Mouse (Mus musculus) right cerebral cortex, adult 18-20 months (tissue): ENCODE data around the gene Akap7.
A peak's percentile ranks its signal among the peaks of the same experiment; 100 is the strongest.
"Not testable (repeated sequence)": the region's sequence is repeated elsewhere in the genome, so short reads cannot be mapped to it uniquely, and the experiment has no call there.

Experiments
- DNase-seq: peaks from one replicate; pipeline ENCODE4 v3.0.0; 2022; ENCODE audit warnings: mixed read lengths

Akap7 gene

GRCm38 (mm10) chr10:25184819-25185603 lies 122.7 kb downstream of the Akap7 start:
- no peak for DNase-seq

GRCm38 (mm10) chr10:25183271-25183670 lies 124.4 kb downstream of the Akap7 start:
- no peak for DNase-seq

GRCm38 (mm10) chr10:25179030-25179429 lies 128.6 kb downstream of the Akap7 start:
- no peak for DNase-seq

- no peak for DNase-seq
Measured at GRCm38 (mm10) chr10:25177270-25177669, 130.4 kb downstream of the Akap7 start.

GRCm38 (mm10) chr10:25174872-25175271 lies 132.8 kb downstream of the Akap7 start:
- no peak for DNase-seq

- DNase-seq, result no peak
Measured at GRCm38 (mm10) chr10:25167365-25168194, 140.1 kb downstream of the Akap7 start.

GRCm38 (mm10) chr10:25163510-25163909 lies 144.2 kb downstream of the Akap7 start:
- DNase-seq, result not testable (repeated sequence)

- no peak for DNase-seq
Measured at GRCm38 (mm10) chr10:25161701-25162100, 146.0 kb downstream of the Akap7 start.

- no peak for DNase-seq
Measured at GRCm38 (mm10) chr10:25158651-25159050, 149.0 kb downstream of the Akap7 start.

GRCm38 (mm10) chr10:25157339-25157738 lies 150.3 kb downstream of the Akap7 start:
- DNase-seq, result peak; percentile 24

- DNase-seq, result no peak
Measured at GRCm38 (mm10) chr10:25154225-25154624, 153.4 kb downstream of the Akap7 start.

- peak; percentile 37 for DNase-seq
Measured at GRCm38 (mm10) chr10:25151172-25151800, 156.4 kb downstream of the Akap7 start.

- DNase-seq, result peak; percentile 65
Measured at GRCm38 (mm10) chr10:25145851-25146250, 161.8 kb downstream of the Akap7 start.

- DNase-seq, result peak; percentile 43
Measured at GRCm38 (mm10) chr10:25144787-25145761, 162.6 kb downstream of the Akap7 start.

GRCm38 (mm10) chr10:25141781-25142180 lies 165.9 kb downstream of the Akap7 start:
- no peak for DNase-seq

GRCm38 (mm10) chr10:25140155-25140755 lies 167.4 kb downstream of the Akap7 start:
- peak; percentile 45 for DNase-seq

- DNase-seq, result no peak
Measured at GRCm38 (mm10) chr10:25133581-25133980, 174.1 kb downstream of the Akap7 start.

GRCm38 (mm10) chr10:25128455-25128863 lies 179.2 kb downstream of the Akap7 start:
- no peak for DNase-seq

- DNase-seq, result no peak
Measured at GRCm38 (mm10) chr10:25126035-25126434, 181.6 kb downstream of the Akap7 start.

- DNase-seq, result no peak
Measured at GRCm38 (mm10) chr10:25120871-25121554, 186.7 kb downstream of the Akap7 start.
